Mouse (Mus musculus) ES-E14 (cell line): ENCODE data around the gene Crlf1.

Experiments used
- HCFC1 ChIP-seq: IDR thresholded peaks from 2 replicates; pipeline ENCODE4 v1.6.1; 2012; ENCODE audit warnings: low read length, inconsistent platforms, borderline replicate concordance; ENCODE audit not compliant: insufficient read depth
- ZC3H11A ChIP-seq: IDR thresholded peaks from 2 replicates; pipeline ENCODE4 v1.6.1; 2012; ENCODE audit warnings: low read depth, mild to moderate bottlenecking, inconsistent platforms, low read length, borderline replicate concordance

DNA sequence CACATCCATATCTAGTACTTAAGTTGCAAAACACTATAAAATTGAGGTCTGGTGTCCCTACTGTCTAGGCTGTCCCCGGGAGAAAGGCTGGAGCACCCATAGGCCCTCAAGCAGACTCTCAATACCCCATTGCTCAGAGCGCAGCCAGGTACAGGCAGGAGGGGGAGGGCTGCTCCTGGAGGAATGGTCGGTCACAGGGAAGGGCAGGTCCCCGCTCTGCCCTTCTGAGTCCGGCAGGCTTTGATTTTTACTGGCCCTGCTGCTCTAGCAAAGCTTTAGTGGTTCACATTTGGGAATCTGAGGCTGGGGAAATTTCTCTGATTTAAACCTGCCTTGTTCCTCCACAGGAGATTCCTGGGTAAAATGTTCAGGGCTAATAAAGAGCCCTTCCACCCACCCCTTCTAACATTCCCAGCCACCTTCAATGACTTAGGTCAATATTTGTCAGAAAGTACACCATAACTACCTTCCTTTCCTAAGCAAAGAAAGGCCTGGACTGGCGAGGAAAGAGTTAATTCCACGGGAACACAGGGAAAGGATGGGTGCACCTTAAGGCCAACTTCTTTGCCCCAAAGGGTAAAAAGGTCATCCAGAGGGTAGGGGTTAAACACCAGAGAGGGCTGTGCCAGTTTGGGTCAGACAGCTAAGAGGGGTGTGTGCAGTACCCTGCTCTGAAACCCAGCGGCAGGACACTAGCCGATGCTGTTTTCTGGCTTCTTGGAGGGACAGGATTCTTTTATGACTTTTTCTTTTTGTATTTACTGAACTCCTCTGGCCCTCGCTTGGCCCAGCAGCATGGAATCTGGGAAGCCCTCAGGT lies 2.7 kb upstream of the Crlf1 start:
- no peak for TF ChIP-seq HCFC1
- no peak for TF ChIP-seq ZC3H11A
